Mouse (Mus musculus) ES-E14 (cell line): ENCODE measurements around the gene Mnat1. TPM values are rescaled to one million over a fixed set of nuclear protein-coding genes. Genes with fewer than 3 reads are reported as not detected.

ENCODE experiments used
- DNase-seq: peaks from one replicate; pipeline ENCODE4 v3.0.0-alpha.2; 2013; ENCODE audit warnings: low read depth, low spot score
- H3K27ac ChIP-seq: 2 replicates; pipeline ENCODE4 v1.5.1; 2012; ENCODE audit warnings: low read depth, mild to moderate bottlenecking, low read length, moderate library complexity, mixed read lengths; ENCODE audit not compliant: poor library complexity, insufficient read depth, severe bottlenecking
- H3K36me3 ChIP-seq: 2 replicates; pipeline ENCODE4 v1.6.1; 2012; ENCODE audit warnings: mild to moderate bottlenecking, low read length, moderate library complexity, mixed read lengths; ENCODE audit not compliant: control insufficient read depth, poor library complexity, insufficient read depth, severe bottlenecking
- H3K4me1 ChIP-seq, 2 experiments: fragments of 150-350 bp in 1 of 2; sonication (generic) in 1 of 2; 2 replicates each; pipeline ENCODE4 v1.6.1; 2012; ENCODE audit warnings: low read length in 2 of 2, mild to moderate bottlenecking in 1 of 2, mixed read lengths in 1 of 2; ENCODE audit not compliant: control insufficient read depth in 2 of 2, insufficient read depth in 2 of 2, poor library complexity in 1 of 2
- H3K4me3 ChIP-seq, 2 experiments: fragments of 150-350 bp in 1 of 2; sonication (generic) in 1 of 2; 2 replicates each; pipeline ENCODE4 v1.5.1; 2012; ENCODE audit warnings: low read length in 2 of 2, low read depth in 1 of 2, mild to moderate bottlenecking in 1 of 2, mixed read lengths in 1 of 2; ENCODE audit not compliant: insufficient read depth in 1 of 2, poor library complexity in 1 of 2, severe bottlenecking in 1 of 2
- H3K9ac ChIP-seq: 2 replicates; pipeline ENCODE4 v1.6.1; 2012; ENCODE audit warnings: low read depth, mild to moderate bottlenecking, low read length, mixed read lengths; ENCODE audit not compliant: poor library complexity, insufficient read depth, severe bottlenecking
- H3K9me3 ChIP-seq: fragments of 150-350 bp; sonication (generic); 2 replicates; pipeline ENCODE4 v1.6.1; 2012; ENCODE audit warnings: low read depth, mild to moderate bottlenecking, low read length; ENCODE audit not compliant: control insufficient read depth, insufficient read depth
- ZC3H11A ChIP-seq: IDR thresholded peaks from 2 replicates; pipeline ENCODE4 v1.6.1; 2012; ENCODE audit warnings: low read depth, mild to moderate bottlenecking, inconsistent platforms, low read length, borderline replicate concordance
- ZNF384 ChIP-seq: IDR thresholded peaks from 2 replicates; pipeline ENCODE4 v1.6.1; 2012; ENCODE audit warnings: low read depth, low read length, inconsistent platforms
- in situ Hi-C, 2 experiments: fragments of 600-800 bp; cut with MboI; formaldehyde crosslinking; loops; one replicate each; pipeline ENCODE4 v1.15.1; 2025; ENCODE audit warnings: low sequenced_read_pairs in 2 of 2, inconsistent platforms in 1 of 2; ENCODE audit not compliant: unreplicated experiment in 2 of 2
- total RNA-seq: library from RNA; depleted of rRNA; stranded (reverse); fragments of 300-350 nt; gene quantifications from 2 replicates; pipeline ENCODE4 v1.2.3, GENCODE M21; 2012; rRNA removed

The Mnat1 gene
- total RNA-seq, 1 experiment = 41.2 TPM

- no peak overlapping the region for H3K27ac ChIP-seq
- in situ Hi-C loops = no loop called here
- H3K9ac ChIP-seq = no peak overlapping the region
- H3K4me3 ChIP-seq = no peak overlapping the region
- peaks cover 3% of the 10 kb centered on the region; the same call in 1 of the 2 replicates for H3K36me3 ChIP-seq
- DNase-seq = no peak
- H3K9me3 ChIP-seq = no peaks in the 10 kb centered on the region
- H3K4me1 ChIP-seq = no peaks in the 10 kb centered on the region
- TF ChIP-seq ZNF384 (no peak), ZC3H11A (no peak)
These were observed 194.5 kb downstream of the Mnat1 start for GRCm38 (mm10) chr12:73317706-73318686.

Other genes with a start within 250 kb of the Mnat1 start
- gene Six6, start 183.8 kb upstream of the Mnat1 start, total RNA-seq = not detected in 2 replicates
- 24.1 and 38.3 TPM in 2 replicates for gene 4930447C04Rik, start 182.9 kb upstream of the Mnat1 start, total RNA-seq
- 2.2 and 2.9 TPM in 2 replicates for gene Six1, start 69.8 kb upstream of the Mnat1 start, total RNA-seq
- 13.6 and 17.1 TPM in 2 replicates for gene Six4, start 10.3 kb upstream of the Mnat1 start, total RNA-seq
- gene Trmt5, start 163.0 kb downstream of the Mnat1 start, total RNA-seq = 28.8 and 31.4 TPM in 2 replicates
- gene Slc38a6, start 163.1 kb downstream of the Mnat1 start, total RNA-seq = 17.4 and 24.8 TPM in 2 replicates